Mouse (Mus musculus) granulocyte monocyte progenitor cell, adult 5-6 weeks (primary cell): ENCODE results near the gene Tmem167b. TPM values are rescaled to one million over a fixed set of nuclear protein-coding genes. Genes with fewer than 3 reads are reported as not detected.
"Not testable (repeated sequence)": the region's sequence is repeated elsewhere in the genome, so short reads cannot be mapped to it uniquely, and the experiment has no call there.

ENCODE experiments used
- ATAC-seq: replicated peaks from 2 replicates; pipeline ENCODE4 v1.8.0; 2016; ENCODE audit warnings: mild to moderate bottlenecking, moderate TSS enrichment, inconsistent platforms; ENCODE audit not compliant: poor library complexity, severe bottlenecking
- total RNA-seq, 2 experiments: library from RNA; stranded (forward) in 1 of 2; stranded (reverse) in 1 of 2; fragments of 200-712, 200-1000 nt in 1 of 2; fragments of >200 nt in 1 of 2; fragmentation: Nextera tagmentation in 1 of 2; gene quantifications; 2 replicates each; pipeline ENCODE4 v1.2.3; 2014 to 2017

Tmem167b gene
- 6.8 and 11.4 TPM in 2 replicates for total RNA-seq (2014; fragmentation: Nextera tagmentation)
- total RNA-seq (2017) = 32.8 and 34.7 TPM in 2 replicates

- ATAC-seq = peak; percentile 89
Measured at GRCm38 (mm10) chr3:108562133-108562730, at the start of gene Tmem167b. Gene Tmem167b, minus strand, starts transcription at chr3:108562466.

- ATAC-seq = peak; percentile 59
Measured at GRCm38 (mm10) chr3:108608906-108609305, 46.6 kb upstream of the Tmem167b start.

GRCm38 (mm10) chr3:108591530-108592522, 29.6 kb upstream of the Tmem167b start:
- peak; percentile 17 for ATAC-seq

- peak; percentile 99 for ATAC-seq
Measured at GRCm38 (mm10) chr3:108590786-108591529, 28.7 kb upstream of the Tmem167b start, which contains the start of gene Wdr47. Gene Wdr47, plus strand, starts transcription at chr3:108591279.

- no peak for ATAC-seq
Measured at GRCm38 (mm10) chr3:108588446-108588845, 26.2 kb upstream of the Tmem167b start.

- no peak for ATAC-seq
Measured at GRCm38 (mm10) chr3:108584580-108584979, 22.3 kb upstream of the Tmem167b start.

GRCm38 (mm10) chr3:108574018-108574417, 11.8 kb upstream of the Tmem167b start:
- peak; percentile 63 for ATAC-seq

GRCm38 (mm10) chr3:108572309-108573010, 10.2 kb upstream of the Tmem167b start:
- no peak for ATAC-seq

GRCm38 (mm10) chr3:108571443-108572294, 9.4 kb upstream of the Tmem167b start, which contains the start of gene Taf13:
Gene Taf13, plus strand, starts transcription at chr3:108571698.
- ATAC-seq = peak; percentile 96

GRCm38 (mm10) chr3:108570813-108571212, 8.5 kb upstream of the Tmem167b start:
- no peak for ATAC-seq

GRCm38 (mm10) chr3:108569636-108570035, 7.4 kb upstream of the Tmem167b start:
- ATAC-seq = not testable (repeated sequence)

- no peak for ATAC-seq
Measured at GRCm38 (mm10) chr3:108567990-108568877, 6.0 kb upstream of the Tmem167b start.

- peak; percentile 46 for ATAC-seq
Measured at GRCm38 (mm10) chr3:108563309-108563708, 1.0 kb upstream of the Tmem167b start.

- ATAC-seq = peak; percentile 47
Measured at GRCm38 (mm10) chr3:108562777-108563271, 558 bp upstream of the Tmem167b start.

GRCm38 (mm10) chr3:108557888-108558287, 4.4 kb downstream of the Tmem167b start:
- ATAC-seq = no peak

GRCm38 (mm10) chr3:108554587-108555312, 7.5 kb downstream of the Tmem167b start:
- ATAC-seq = peak; percentile 99

GRCm38 (mm10) chr3:108554111-108554561, 8.1 kb downstream of the Tmem167b start:
- ATAC-seq = no peak; the same call in 1 of the 2 replicates
